Mouse (Mus musculus) left cerebral cortex, adult 18-20 months (tissue): ENCODE data around the gene Ano3. TPM values are rescaled to one million over a fixed set of nuclear protein-coding genes. Genes with fewer than 3 reads are reported as not detected.

Experiments
- total RNA-seq, 2 experiments: library from RNA; stranded (reverse); gene quantifications; 2 replicates each; pipeline ENCODE4 v1.2.3; 2021

The Ano3 gene
- total RNA-seq, 2 experiments from 2014 or later = 76.9 to 79.5 TPM

Other genes starting within 250 kb of the Ano3 start
- under 1 TPM in 1 of 2 experiments, not detected in 1; 0.30 TPM for gene Muc15, start 229.6 kb downstream of the Ano3 start, total RNA-seq
- not detected for gene Gm13941, start 155.1 kb upstream of the Ano3 start, total RNA-seq
- gene Gm15130, start 202.0 kb upstream of the Ano3 start, total RNA-seq = not detected